Mouse (Mus musculus) midbrain, embryonic 10.5 days (tissue): ENCODE data around the gene Dnajc3. TPM values are rescaled to one million over a fixed set of nuclear protein-coding genes. Genes with fewer than 3 reads are reported as not detected.

Source experiments
- DNase-seq: peaks from one replicate; pipeline ENCODE4 v3.0.0-alpha.2; 2017; ENCODE audit warnings: low spot score
- H3K27ac ChIP-seq: fragments of 300-500 bp; sonication (generic); replicated peaks from 2 replicates; pipeline ENCODE4 v1.5.1; 2016; ENCODE audit warnings: mild to moderate bottlenecking
- H3K27me3 ChIP-seq: fragments of 300-500 bp; sonication (generic); 2 replicates; pipeline ENCODE4 v1.6.1; 2016; ENCODE audit warnings: low read depth, mild to moderate bottlenecking; ENCODE audit not compliant: poor library complexity, severe bottlenecking
- H3K36me3 ChIP-seq: fragments of 300-500 bp; sonication (generic); 2 replicates; pipeline ENCODE4 v1.6.1; 2016; ENCODE audit warnings: mild to moderate bottlenecking, moderate library complexity
- H3K4me1 ChIP-seq: fragments of 300-500 bp; sonication (generic); 2 replicates; pipeline ENCODE4 v1.6.1; 2016
- H3K4me3 ChIP-seq: fragments of 300-500 bp; sonication (generic); 2 replicates; pipeline ENCODE4 v1.5.1; 2016; ENCODE audit warnings: mild to moderate bottlenecking, moderate library complexity
- H3K9me3 ChIP-seq: fragments of 300-500 bp; sonication (generic); replicated peaks from 2 replicates; pipeline ENCODE4 v1.6.1; 2016; ENCODE audit warnings: mild to moderate bottlenecking
- WGBS: fragments of 180-500 bp; shearing (Covaris S2); methylation state at CpG from one replicate; pipeline ENCODE4 v1.1.7; 2016; 5-methylcytosine and 5-hydroxymethylcytosine counted together
- polyA plus RNA-seq: library from polyadenylated mRNA; unstranded; fragments of >200 nt; fragmentation: Nextera tagmentation; extraction: Ambion mirVana; gene quantifications from 2 replicates; pipeline ENCODE4 v1.2.1, GENCODE M21; 2016

Gene Dnajc3
- 28.2 and 33.2 TPM in 2 replicates for polyA plus RNA-seq

- Histone ChIP-seq H3K36me3 (no peaks in the 10 kb centered on the region), H3K27me3 (peaks cover 15% of the 10 kb centered on the region), H3K4me3 (peak within 1 kb of the TSS; percentile 72), H3K9me3 (no peaks in the 10 kb centered on the region), H3K4me1 (peaks cover 43% of the 10 kb centered on the region), H3K27ac (peak within 1 kb of the TSS; percentile 92)
- WGBS = under 1% methylated on average over 124 of the region's 124 CpGs
- peak; percentile 100 for DNase-seq
Observed at GRCm38 (mm10) chr14:118937533-118938492, at the start of gene Dnajc3. Gene Dnajc3, plus strand, starts transcription at chr14:118937976.

GRCm38 (mm10) chr14:118890101-118890500 lies 47.7 kb upstream of the Dnajc3 start:
- 91% methylated on average over 4 of the region's 4 CpGs for WGBS
- no peak for DNase-seq
- H3K36me3 ChIP-seq = peaks cover 95% of the 10 kb centered on the region
- no peak overlapping the region for H3K27ac ChIP-seq
- H3K4me1 ChIP-seq = no peaks in the 10 kb centered on the region
- H3K9me3 ChIP-seq = no peaks in the 10 kb centered on the region
- H3K4me3 ChIP-seq = no peak overlapping the region
- H3K27me3 ChIP-seq = no peaks in the 10 kb centered on the region

GRCm38 (mm10) chr14:118895228-118895627 lies 42.5 kb upstream of the Dnajc3 start:
- 94% methylated on average over 7 of the region's 7 CpGs for WGBS
- DNase-seq = no peak
- Histone ChIP-seq H3K36me3 (peaks cover 91% of the 10 kb centered on the region), H3K4me1 (no peaks in the 10 kb centered on the region), H3K9me3 (no peaks in the 10 kb centered on the region), H3K27me3 (no peaks in the 10 kb centered on the region), H3K27ac (no peak overlapping the region), H3K4me3 (no peak overlapping the region)

GRCm38 (mm10) chr14:118895655-118896054 lies 42.1 kb upstream of the Dnajc3 start:
- H3K36me3 ChIP-seq = peaks cover 92% of the 10 kb centered on the region
- no peaks in the 10 kb centered on the region for H3K4me1 ChIP-seq
- no peak overlapping the region for H3K4me3 ChIP-seq
- 94% methylated on average over 10 of the region's 10 CpGs for WGBS
- DNase-seq = no peak
- H3K9me3 ChIP-seq = no peaks in the 10 kb centered on the region; the same call in 1 of the 2 replicates
- H3K27me3 ChIP-seq = no peaks in the 10 kb centered on the region
- no peak overlapping the region for H3K27ac ChIP-seq

- peaks cover 11% of the 10 kb centered on the region; the same call in 1 of the 2 replicates for H3K9me3 ChIP-seq
- no peak overlapping the region for H3K4me3 ChIP-seq
- H3K27ac ChIP-seq = no peak overlapping the region
- WGBS = 86% methylated on average over 11 of the region's 11 CpGs
- no peaks in the 10 kb centered on the region for H3K27me3 ChIP-seq
- peaks cover 8% of the 10 kb centered on the region for H3K4me1 ChIP-seq
- peaks cover 93% of the 10 kb centered on the region for H3K36me3 ChIP-seq
- no peak for DNase-seq
Observed at GRCm38 (mm10) chr14:118899940-118900339, 37.8 kb upstream of the Dnajc3 start.

GRCm38 (mm10) chr14:118900911-118901310 lies 36.9 kb upstream of the Dnajc3 start:
- WGBS = 98% methylated on average over 1 of the region's 1 CpGs
- H3K27me3 ChIP-seq = no peaks in the 10 kb centered on the region
- no peak for DNase-seq
- H3K36me3 ChIP-seq = peaks cover 93% of the 10 kb centered on the region
- no peak overlapping the region for H3K27ac ChIP-seq
- peaks cover 8% of the 10 kb centered on the region for H3K4me1 ChIP-seq
- H3K9me3 ChIP-seq = peaks cover 11% of the 10 kb centered on the region; the same call in 1 of the 2 replicates
- H3K4me3 ChIP-seq = no peak overlapping the region

GRCm38 (mm10) chr14:118903397-118903796 lies 34.4 kb upstream of the Dnajc3 start:
- peaks cover 8% of the 10 kb centered on the region for H3K4me1 ChIP-seq
- peaks cover 11% of the 10 kb centered on the region; the same call in 1 of the 2 replicates for H3K9me3 ChIP-seq
- DNase-seq = no peak
- 89% methylated on average over 3 of the region's 3 CpGs for WGBS
- no peak overlapping the region for H3K4me3 ChIP-seq
- no peak overlapping the region for H3K27ac ChIP-seq
- H3K27me3 ChIP-seq = no peaks in the 10 kb centered on the region
- H3K36me3 ChIP-seq = peaks cover 97% of the 10 kb centered on the region

- Histone ChIP-seq H3K4me3 (no peak overlapping the region), H3K27me3 (no peaks in the 10 kb centered on the region), H3K36me3 (peaks cover 97% of the 10 kb centered on the region), H3K27ac (peak overlapping the region; percentile 17; the same call in 1 of the 2 replicates), H3K4me1 (peaks cover 8% of the 10 kb centered on the region), H3K9me3 (peaks cover 11% of the 10 kb centered on the region; the same call in 1 of the 2 replicates)
- 69% methylated on average over 6 of the region's 6 CpGs for WGBS
- DNase-seq = no peak
Observed at GRCm38 (mm10) chr14:118903867-118904562, 33.8 kb upstream of the Dnajc3 start.

- H3K4me1 ChIP-seq = peaks cover 8% of the 10 kb centered on the region
- WGBS = 88% methylated on average over 8 of the region's 8 CpGs
- H3K27ac ChIP-seq = no peak overlapping the region
- no peak for DNase-seq
- no peak overlapping the region for H3K4me3 ChIP-seq
- H3K27me3 ChIP-seq = no peaks in the 10 kb centered on the region
- peaks cover 99% of the 10 kb centered on the region for H3K36me3 ChIP-seq
- no peaks in the 10 kb centered on the region for H3K9me3 ChIP-seq
Observed at GRCm38 (mm10) chr14:118907592-118907991, 30.2 kb upstream of the Dnajc3 start.

GRCm38 (mm10) chr14:118909872-118910271 lies 27.9 kb upstream of the Dnajc3 start:
- Histone ChIP-seq H3K36me3 (peaks cover 99% of the 10 kb centered on the region), H3K4me1 (no peaks in the 10 kb centered on the region), H3K27ac (no peak overlapping the region), H3K9me3 (no peaks in the 10 kb centered on the region), H3K27me3 (no peaks in the 10 kb centered on the region), H3K4me3 (no peak overlapping the region)
- WGBS = 83% methylated on average over 8 of the region's 8 CpGs
- no peak for DNase-seq

- peak; percentile 45 for DNase-seq
- Histone ChIP-seq H3K36me3 (peaks cover 95% of the 10 kb centered on the region), H3K27ac (no peak overlapping the region), H3K9me3 (no peaks in the 10 kb centered on the region), H3K4me1 (no peaks in the 10 kb centered on the region), H3K4me3 (no peak overlapping the region), H3K27me3 (no peaks in the 10 kb centered on the region)
- WGBS = 71% methylated on average over 29 of the region's 29 CpGs
Observed at GRCm38 (mm10) chr14:118910332-118911222, 27.2 kb upstream of the Dnajc3 start.

GRCm38 (mm10) chr14:118911521-118911920 lies 26.3 kb upstream of the Dnajc3 start:
- peaks cover 93% of the 10 kb centered on the region for H3K36me3 ChIP-seq

More at GRCm38 (mm10) chr14:118911521-118911920, 26.3 kb upstream of the Dnajc3 start:
- no peaks in the 10 kb centered on the region for H3K4me1 ChIP-seq
- H3K27ac ChIP-seq = no peak overlapping the region
- DNase-seq = no peak
- no peaks in the 10 kb centered on the region for H3K9me3 ChIP-seq
- no peaks in the 10 kb centered on the region for H3K27me3 ChIP-seq
- 87% methylated on average over 6 of the region's 6 CpGs for WGBS
- no peak overlapping the region for H3K4me3 ChIP-seq
